Mouse (Mus musculus) myocyte (in vitro differentiated cells): ENCODE data around the gene Dmrt2.

ENCODE experiments used
- POLR2A ChIP-seq: IDR thresholded peaks from one replicate; pipeline ENCODE4 v1.6.1; 2011; ENCODE audit warnings: low read depth, mild to moderate bottlenecking, control low read depth, moderate library complexity; ENCODE audit not compliant: insufficient read length
- POLR2AphosphoS2 ChIP-seq: IDR thresholded peaks from one replicate; pipeline ENCODE4 v1.6.1; 2011; ENCODE audit warnings: low read depth, control low read depth; ENCODE audit not compliant: insufficient read length
- TCF3 ChIP-seq: IDR thresholded peaks from one replicate; pipeline ENCODE4 v1.6.1; 2011; ENCODE audit warnings: low read depth, control low read depth; ENCODE audit not compliant: insufficient read length

- TF ChIP-seq POLR2A (no peak), POLR2AphosphoS2 (no peak), TCF3 (peak; percentile 39)
Observed at GRCm38 (mm10) chr19:25654034-25654749, 18.0 kb upstream of the Dmrt2 start.
